Mouse (Mus musculus) megakaryocyte progenitor cell, adult 5-6 weeks (primary cell): ENCODE data around the gene Adamts14. TPM values are rescaled to one million over a fixed set of nuclear protein-coding genes. Genes with fewer than 3 reads are reported as not detected.

ENCODE experiments used
- ATAC-seq: replicated peaks from 2 replicates; pipeline ENCODE4 v1.8.0; 2016; ENCODE audit warnings: mild to moderate bottlenecking, moderate TSS enrichment, inconsistent platforms; ENCODE audit not compliant: poor library complexity
- total RNA-seq, 2 experiments: library from RNA; stranded (forward) in 1 of 2; stranded (reverse) in 1 of 2; fragments of 157-497, 149-512 nt in 1 of 2; fragments of 200-1000 nt in 1 of 2; gene quantifications; 2 replicates each; pipeline versions ENCODE4 v1.2.3 to v1.2.4; 2015 to 2017

Gene Adamts14
- total RNA-seq, 2 experiments from 2014 or later = not detected

- ATAC-seq = 0 out of 2 replicates have a peak, but pooled peaks have one; percentile 13
Observed at GRCm38 (mm10) chr10:61149476-61149875, 123.8 kb downstream of the Adamts14 start.

- peak; percentile 75 for ATAC-seq
Observed at GRCm38 (mm10) chr10:61147157-61148040, 125.8 kb downstream of the Adamts14 start, which contains the start of gene Sgpl1. TSS of gene Sgpl1 (minus strand) at chr10:61147703.

Other genes starting within 250 kb of the Adamts14 start
- 9.6 and 15.8 TPM in 2 replicates for gene Pcbd1, start 184.1 kb downstream of the Adamts14 start, total RNA-seq (2015)
- gene Pcbd1, start 184.1 kb downstream of the Adamts14 start, total RNA-seq (2017) = 8.9 and 11.0 TPM in 2 replicates
- 29.0 and 31.6 TPM in 2 replicates for gene Sgpl1, start 125.7 kb downstream of the Adamts14 start, total RNA-seq (2015)
- 23.3 and 24.6 TPM in 2 replicates for gene Sgpl1, start 125.7 kb downstream of the Adamts14 start, total RNA-seq (2017)
- not detected in 2 replicates for gene Tbata, start 101.5 kb downstream of the Adamts14 start, total RNA-seq (2015)
- not detected in 2 replicates for gene Tbata, start 101.5 kb downstream of the Adamts14 start, total RNA-seq (2017)
- gene Prf1, start 24.4 kb upstream of the Adamts14 start, total RNA-seq (2015) = not detected in 2 replicates
- gene Prf1, start 24.4 kb upstream of the Adamts14 start, total RNA-seq (2017) = not detected in 2 replicates
- gene Pald1, start 110.1 kb upstream of the Adamts14 start, total RNA-seq (2015) = not detected in 2 replicates
- gene Pald1, start 110.1 kb upstream of the Adamts14 start, total RNA-seq (2017) = not detected in 2 replicates
- gene Nodal, start 144.5 kb upstream of the Adamts14 start, total RNA-seq (2015) = not detected in 2 replicates
- not detected in 2 replicates for gene Nodal, start 144.5 kb upstream of the Adamts14 start, total RNA-seq (2017)
- gene Eif4ebp2, start 179.2 kb upstream of the Adamts14 start, total RNA-seq (2015) = 154 TPM in 2 replicates
- gene Eif4ebp2, start 179.2 kb upstream of the Adamts14 start, total RNA-seq (2017) = 11.2 and 12.1 TPM in 2 replicates
- 5.6 and 6.1 TPM in 2 replicates for gene Lrrc20, start 202.4 kb upstream of the Adamts14 start, total RNA-seq (2015)
- 6.0 and 7.4 TPM in 2 replicates for gene Lrrc20, start 202.4 kb upstream of the Adamts14 start, total RNA-seq (2017)